22 mouse cellular contexts compared by ENCODE assay signal in the genomic region with DNA sequence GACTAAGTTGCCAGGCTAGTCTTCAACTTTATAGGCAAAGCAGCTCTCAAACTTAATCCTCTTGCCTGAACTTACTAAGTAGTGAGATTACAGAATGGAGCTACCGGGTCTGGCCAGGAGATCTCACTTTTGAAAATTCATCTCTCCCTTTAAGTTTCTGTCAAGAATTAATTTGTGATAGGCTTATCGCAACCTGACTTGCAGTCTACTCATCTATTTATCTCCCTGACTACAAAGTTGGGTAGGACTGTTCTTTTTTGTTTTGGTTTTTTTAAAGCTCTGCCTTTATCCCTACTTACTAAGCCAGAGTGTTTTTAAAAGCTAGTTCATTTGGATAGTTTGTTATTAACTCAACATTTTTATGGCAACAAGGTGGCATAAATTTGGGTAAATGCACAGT. TPM values are rescaled to one million over a fixed set of nuclear protein-coding genes. Genes with fewer than 3 reads are reported as not detected.
DNase-seq lines count a peak whose midpoint lies in the region; ATAC-seq and TF ChIP-seq lines count a peak whose summit lies in the region.
"Had no signal": no experiment of that assay in that cellular context is flagged by ENCODE, and none has a peak within 500 bp of the region (broad histone marks: within the 10 kb centered on the region; RNA-seq: fewer than 3 reads in every experiment).

No protein-coding gene starts in this region.

- H3K9ac ChIP-seq in liver, embryonic 13.5 days, result peak overlapping the region; percentile 24; the same call in 1 of the 2 replicates
- H3K9ac ChIP-seq in liver, postnatal 0 days (replicated peaks), result no peak overlapping the region
- H3K9ac ChIP-seq: embryonic facial prominence, embryonic 12.5 days; heart, embryonic 15.5 days; hindbrain, embryonic 14.5 days had no signal

- no peak for TF ChIP-seq CTCF in liver, postnatal 0 days (IDR thresholded peaks at IDR 0.05; ENCODE audit: low read depth)

- peaks cover 2% of the 10 kb centered on the region; the same call in 1 of the 2 replicates for H3K9me3 ChIP-seq in erythroblast, embryonic 14.5 days (ENCODE audit: control insufficient read depth, low read length)
- no peaks in the 10 kb centered on the region for H3K9me3 ChIP-seq in liver, embryonic 13.5 days (replicated peaks)
- H3K9me3 ChIP-seq in liver, postnatal 0 days (ENCODE audit: low read length), result no peaks in the 10 kb centered on the region
- H3K9me3 ChIP-seq: embryonic facial prominence, embryonic 12.5 days; forebrain, embryonic 10.5 days; heart, embryonic 15.5 days; hindbrain, embryonic 10.5 days had no signal

- H3K27ac ChIP-seq in liver, embryonic 13.5 days, result peak overlapping the region; percentile 94
- peak overlapping the region; percentile 64; the same call in 1 of the 2 replicates for H3K27ac ChIP-seq in liver, postnatal 0 days (ENCODE audit: low read depth)
- H3K27ac ChIP-seq: embryonic facial prominence, embryonic 12.5 days; forebrain, embryonic 10.5 days; heart, adult 2 months; heart, embryonic 15.5 days; hindbrain, embryonic 10.5 days; hindbrain, embryonic 14.5 days had no signal

- H3K4me3 ChIP-seq in erythroblast, embryonic 14.5 days (replicated peaks), result peak overlapping the region; percentile 53
- no peak overlapping the region; the same call in 1 of the 2 replicates for H3K4me3 ChIP-seq in liver, embryonic 13.5 days (replicated peaks)
- H3K4me3 ChIP-seq in liver, postnatal 0 days (ENCODE audit: low read depth, low read length), result no peak overlapping the region
- H3K4me3 ChIP-seq: embryonic facial prominence, embryonic 12.5 days; forebrain, embryonic 10.5 days; heart, adult 2 months; heart, embryonic 15.5 days; hindbrain, embryonic 10.5 days had no signal

- peak overlapping the region; percentile 59 for H3K4me2 ChIP-seq in liver, embryonic 13.5 days
- peak overlapping the region; percentile 11; the same call in 1 of the 2 replicates for H3K4me2 ChIP-seq in liver, postnatal 0 days (ENCODE audit: low read depth, low read length)
- H3K4me2 ChIP-seq: embryonic facial prominence, embryonic 12.5 days; heart, embryonic 11.5 days; heart, embryonic 15.5 days; hindbrain, embryonic 14.5 days had no signal

- peaks cover 83% of the 10 kb centered on the region for H3K4me1 ChIP-seq in erythroblast, embryonic 14.5 days (ENCODE audit: control insufficient read depth)
- H3K4me1 ChIP-seq in liver, embryonic 13.5 days (replicated peaks), result peaks cover 71% of the 10 kb centered on the region
- peaks cover 26% of the 10 kb centered on the region for H3K4me1 ChIP-seq in liver, postnatal 0 days (ENCODE audit: insufficient read depth)
- H3K4me1 ChIP-seq: embryonic facial prominence, embryonic 12.5 days; forebrain, embryonic 10.5 days; heart, embryonic 15.5 days; hindbrain, embryonic 10.5 days had no signal

- DNase-seq in liver, embryonic 13.5 days, result peak; percentile 6
- no peak for DNase-seq in liver, postnatal 0 days
- DNase-seq in urinary bladder, postnatal 10 days (ENCODE audit: low spot score), result no peak
- DNase-seq in spleen, postnatal 14 days (ENCODE audit: low spot score in 2 of 2), result no peak
- no peak for DNase-seq in cerebellum, postnatal 25 days
- DNase-seq: adrenal gland, adult 8-10 months; adrenal gland, postnatal 36 days; cerebellum, adult 8-10 months; cerebellum, postnatal 14 days; heart, adult 2 months; heart, postnatal 14 days had no signal

- ATAC-seq in liver, embryonic 13.5 days (ENCODE audit: low read depth), result peak; percentile 14; the same call in 1 of the 2 replicates
- no peak for ATAC-seq in liver, postnatal 0 days
- no peak for ATAC-seq in megakaryocyte, adult 5-6 weeks (ENCODE audit: poor library complexity, severe bottlenecking)
- ATAC-seq: forebrain, embryonic 14.5 days had no signal

- peaks cover 32% of the 10 kb centered on the region for H3K36me3 ChIP-seq in erythroblast, embryonic 14.5 days (ENCODE audit: control insufficient read depth)
- H3K36me3 ChIP-seq in liver, embryonic 13.5 days, result peaks cover 11% of the 10 kb centered on the region; the same call in 1 of the 2 replicates
- H3K36me3 ChIP-seq in liver, postnatal 0 days (replicated peaks; ENCODE audit: insufficient read depth, low read length), result peaks cover 12% of the 10 kb centered on the region

- no peaks in the 10 kb centered on the region for H3K27me3 ChIP-seq in erythroblast, embryonic 14.5 days (ENCODE audit: control insufficient read depth)
- H3K27me3 ChIP-seq in liver, embryonic 13.5 days, result no peaks in the 10 kb centered on the region
- H3K27me3 ChIP-seq in liver, postnatal 0 days (ENCODE audit: insufficient read depth, low read length), result no peaks in the 10 kb centered on the region
- H3K27me3 ChIP-seq: embryonic facial prominence, embryonic 12.5 days; heart, embryonic 15.5 days had no signal

- TF ChIP-seq EP300 in liver, postnatal 0 days (IDR thresholded peaks at IDR 0.05; ENCODE audit: low read depth), result peak; percentile 63

- 39% methylated on average over 2 of the region's 2 CpGs for WGBS in liver, embryonic 13.5 days (ENCODE audit: insufficient replicate concordance)
- 53% methylated on average over 2 of the region's 2 CpGs for WGBS in liver, postnatal 0 days (ENCODE audit: insufficient replicate concordance)

RNA-seq across cellular contexts. Expression of a gene that starts 23.0 kb away (rescaled TPM):
- polyA plus RNA-seq in erythroblast, embryonic 14.5 days (2012), result 0.09 and 0.60 TPM in 2 replicates
- 12.5 and 15.6 TPM in 2 replicates for polyA plus RNA-seq in liver, embryonic 13.5 days (2015; fragmentation: Nextera tagmentation; extraction: Ambion mirVana)
- polyA plus RNA-seq in liver, postnatal 0 days (2015; fragmentation: Nextera tagmentation; extraction: Ambion mirVana), result 16.2 and 16.9 TPM in 2 replicates
- 78.2 and 85.2 TPM in 2 replicates for total RNA-seq in megakaryocyte, adult 5-6 weeks (2015)
- 66.9 and 67.6 TPM in 2 replicates for total RNA-seq in megakaryocyte, adult 5-6 weeks (2017)

RNA-seq across cellular contexts. Expression of a gene that starts 35.3 kb away (rescaled TPM):
- polyA plus RNA-seq in erythroblast, embryonic 14.5 days (2012), result 0.41 and 0.45 TPM in 2 replicates
- polyA plus RNA-seq in liver, embryonic 13.5 days (2015; fragmentation: Nextera tagmentation; extraction: Ambion mirVana), result 134 and 148 TPM in 2 replicates
- polyA plus RNA-seq in liver, postnatal 0 days (2015; fragmentation: Nextera tagmentation; extraction: Ambion mirVana), result 333 and 355 TPM in 2 replicates
- total RNA-seq in megakaryocyte, adult 5-6 weeks (2015), result not detected in 2 replicates
- not detected in 2 replicates for total RNA-seq in megakaryocyte, adult 5-6 weeks (2017)

RNA-seq across cellular contexts. Expression of a gene that starts 47.3 kb away (rescaled TPM):
- not detected in 2 replicates for polyA plus RNA-seq in erythroblast, embryonic 14.5 days (2012)
- not detected in 2 replicates for polyA plus RNA-seq in liver, embryonic 13.5 days (2015; fragmentation: Nextera tagmentation; extraction: Ambion mirVana)
- polyA plus RNA-seq in liver, postnatal 0 days (2015; fragmentation: Nextera tagmentation; extraction: Ambion mirVana), result not detected in 2 replicates
- total RNA-seq in megakaryocyte, adult 5-6 weeks (2015), result not detected in 2 replicates
- total RNA-seq in megakaryocyte, adult 5-6 weeks (2017), result not detected in 2 replicates
- total RNA-seq: adrenal gland, adult 8-10 months; adrenal gland, postnatal 36 days; ES-E14; gastrocnemius, adult 8-10 months; heart, adult 2 months had no signal
- polyA plus RNA-seq: embryonic facial prominence, embryonic 12.5 days; forebrain, embryonic 10.5 days; heart, embryonic 11.5 days; hindbrain, embryonic 14.5 days had no signal

Comparison
In these comparisons a context has a peak if more than half of its experiments do, and no peak if none do; other contexts are left out.
1. RNA of a gene that starts 35.3 kb away (polyA plus RNA-seq): 333 to 355 TPM in liver, postnatal 0 days and 134 to 148 TPM in liver, embryonic 13.5 days; 0.41 to 0.45 TPM in erythroblast, embryonic 14.5 days; every median in the first group is over 10 times any median in the second.